Mouse (Mus musculus) T-helper 17 cell (primary cell): ENCODE measurements around the gene Tgfbr3l.

Experiments
- in situ Hi-C, 2 experiments: fragments of 300-600 bp; cut with MboI, MseI; formaldehyde crosslinking; loops; 1 replicate in 1 of 2; 2 replicates in 1 of 2; pipeline ENCODE4 v1.15.1; 2025; ENCODE audit warnings: high pct_unique_total_duplicates in 2 of 2

Tgfbr3l gene

GRCm38 (mm10) chr8:4237814-4238433 is 10.1 kb upstream of the Tgfbr3l start:
- in situ Hi-C loops: loop anchor here in 1 of 2 experiments (10.0 kb wide), 1 partner anchor 603 kb away; the partner anchor contains the start of gene Stxbp2

DNA sequence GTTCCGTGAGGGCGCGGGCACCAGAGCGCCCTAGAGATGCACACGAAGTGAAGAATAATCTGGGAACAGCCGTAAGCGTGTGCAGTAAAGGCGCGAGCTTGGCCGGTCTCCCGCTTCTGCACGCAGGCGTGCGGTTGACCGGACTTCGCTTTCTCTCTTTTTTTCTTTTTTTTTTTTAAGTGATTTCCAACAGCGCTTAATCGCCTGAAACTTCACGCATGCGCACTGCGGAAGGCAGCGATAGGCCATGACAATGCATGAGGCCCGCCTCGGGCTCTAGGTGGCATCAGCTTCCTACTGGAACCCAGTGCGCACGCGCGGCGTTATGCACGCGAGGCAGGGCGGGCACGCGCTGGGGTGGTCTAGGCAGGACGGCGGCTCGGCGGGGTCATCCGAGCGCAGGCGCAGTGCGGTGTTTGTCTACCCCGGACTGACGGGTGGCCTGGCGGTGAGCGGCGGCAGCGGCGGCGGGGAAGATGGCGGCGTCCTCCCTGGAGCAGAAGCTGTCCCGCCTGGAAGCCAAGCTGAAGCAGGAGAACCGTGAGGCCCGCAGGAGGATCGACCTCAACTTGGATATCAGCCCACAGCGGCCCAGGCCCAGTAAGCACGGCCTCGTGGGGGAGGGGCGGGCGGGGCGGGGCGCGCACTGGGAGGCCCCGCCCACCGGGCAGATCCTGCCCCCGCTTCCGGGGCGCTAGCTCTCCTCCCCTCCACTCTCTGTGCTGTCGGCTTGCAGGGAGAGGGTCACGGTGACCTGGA is 9.4 kb upstream of the Tgfbr3l start, which contains the start of the genes Map2k7 and Gm49320:
Gene Map2k7, plus strand, starts transcription at position 307 of the 759 bp plus-strand sequence.
Gene Gm49320, plus strand, starts transcription at position 432 of the 759 bp plus-strand sequence.
- in situ Hi-C loops: loop anchor here in 1 of 2 experiments (10.0 kb wide), 1 partner anchor 604 kb away; the partner anchor contains the start of gene Stxbp2

DNA sequence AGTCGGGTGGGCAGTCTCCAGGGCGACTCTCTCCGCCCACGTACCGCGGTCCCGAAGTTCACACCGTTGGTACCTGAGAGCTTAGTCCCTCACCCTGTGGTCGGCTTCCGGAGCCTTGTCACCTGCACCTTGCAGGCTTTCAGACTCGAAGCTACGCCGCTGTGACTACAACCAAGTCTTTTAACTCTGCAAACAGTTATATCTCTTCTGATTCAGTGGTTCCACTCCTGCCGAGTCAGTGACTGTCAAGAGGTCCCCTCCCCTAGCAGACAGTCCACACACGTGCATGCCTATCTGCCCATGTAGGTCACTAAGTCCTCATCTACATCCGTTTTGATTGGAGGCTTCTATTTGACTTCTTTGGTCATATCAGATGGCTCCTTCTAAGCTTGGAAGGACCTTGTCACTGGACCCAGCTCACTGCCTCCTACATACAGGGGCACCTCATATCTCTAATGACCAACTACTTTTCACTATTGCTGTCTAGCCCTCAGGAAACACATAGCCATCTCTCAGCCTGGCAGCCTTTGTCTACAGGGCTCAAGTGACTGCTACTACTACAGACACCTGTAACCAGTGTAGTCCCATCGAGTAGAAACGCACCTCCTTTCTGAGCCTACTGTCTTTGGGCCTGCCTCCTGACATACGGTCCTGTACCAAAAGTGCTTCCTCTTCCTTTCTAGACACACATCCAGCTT is 8.7 kb upstream of the Tgfbr3l start:
- in situ Hi-C loops: loop anchor here in 1 of 2 experiments (10.0 kb wide), 1 partner anchor 605 kb away; the partner anchor contains the start of gene Stxbp2

- in situ Hi-C loops: no loop called here
Measured at GRCm38 (mm10) chr8:4245061-4245460, 3.0 kb upstream of the Tgfbr3l start.

GRCm38 (mm10) chr8:4245737-4246136 is 2.3 kb upstream of the Tgfbr3l start:
- in situ Hi-C loops: no loop called here

GRCm38 (mm10) chr8:4247241-4247640 is 773 bp upstream of the Tgfbr3l start:
- in situ Hi-C loops: no loop called here

GRCm38 (mm10) chr8:4249213-4249612 is 1.2 kb downstream of the Tgfbr3l start:
- in situ Hi-C loops: no loop called here

GRCm38 (mm10) chr8:4250306-4250970 is 2.4 kb downstream of the Tgfbr3l start:
- in situ Hi-C loops: loop anchor here in 1 of 2 experiments (10.0 kb wide), 1 partner anchor 424 kb away; no protein-coding TSS in a partner anchor

- in situ Hi-C loops: loop anchor here in 1 of 2 experiments (10.0 kb wide), 1 partner anchor 423 kb away; no protein-coding TSS in a partner anchor
Measured at GRCm38 (mm10) chr8:4252116-4252760, 4.2 kb downstream of the Tgfbr3l start.

GRCm38 (mm10) chr8:4252934-4253841 is 5.2 kb downstream of the Tgfbr3l start, which contains the start of gene Snapc2:
Gene Snapc2, plus strand, starts transcription at chr8:4253080.
- in situ Hi-C loops: loop anchor here in 1 of 2 experiments (10.0 kb wide), 1 partner anchor 422 kb away; no protein-coding TSS in a partner anchor

GRCm38 (mm10) chr8:4254001-4254400 is 6.0 kb downstream of the Tgfbr3l start:
- in situ Hi-C loops: loop anchor here in 1 of 2 experiments (10.0 kb wide), 1 partner anchor 421 kb away; no protein-coding TSS in a partner anchor

DNA sequence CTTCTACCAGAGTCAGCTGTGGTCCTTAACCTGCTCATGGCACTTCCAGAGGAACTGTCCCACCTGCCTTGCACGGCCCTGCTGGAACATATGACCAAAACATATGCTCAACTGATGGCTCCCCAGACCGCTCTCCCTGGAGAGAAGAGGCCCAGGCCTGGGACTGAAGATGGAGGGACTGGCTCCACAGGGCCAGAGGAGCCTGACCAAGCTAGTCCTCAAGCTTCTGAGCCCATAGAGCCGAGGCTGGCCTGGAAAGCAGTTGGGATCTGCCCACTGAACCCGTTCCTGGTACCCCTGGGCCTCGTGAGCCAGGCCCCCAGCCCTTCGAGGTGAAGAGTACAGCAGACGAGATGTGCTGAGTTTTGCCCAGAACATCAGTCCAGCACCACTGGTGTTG is 7.5 kb downstream of the Tgfbr3l start:
- in situ Hi-C loops: loop anchor here in 1 of 2 experiments (5.0 to 10.0 kb wide), 2 partner anchors 67 to 419 kb away; no protein-coding TSS in a partner anchor

GRCm38 (mm10) chr8:4256911-4257310 is 8.9 kb downstream of the Tgfbr3l start:
- in situ Hi-C loops: loop anchor here in 1 of 2 experiments (5.0 to 10.0 kb wide), 2 partner anchors 65 to 418 kb away; no protein-coding TSS in a partner anchor

DNA sequence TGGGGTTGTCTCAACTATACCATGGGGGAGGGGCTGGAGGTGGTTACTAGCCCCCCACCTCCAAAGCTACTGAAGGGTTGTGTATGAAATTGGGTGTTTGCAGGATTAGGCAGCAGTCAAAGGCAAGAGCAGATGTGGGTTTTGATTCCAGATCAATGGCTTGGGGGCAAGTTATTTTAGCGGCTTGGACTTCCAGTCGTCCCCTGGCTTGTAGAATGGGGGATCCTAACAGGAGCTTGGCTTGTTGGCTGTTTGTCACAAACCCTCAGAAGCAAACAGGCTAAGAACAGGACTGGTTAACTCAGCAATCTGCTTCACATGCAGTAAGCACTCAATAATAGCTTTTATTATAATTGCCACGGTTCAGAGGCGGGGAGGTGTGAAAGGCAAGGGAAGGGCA is 9.3 kb downstream of the Tgfbr3l start:
- in situ Hi-C loops: loop anchor here in 1 of 2 experiments (5.0 to 10.0 kb wide), 2 partner anchors 65 to 417 kb away; no protein-coding TSS in a partner anchor

GRCm38 (mm10) chr8:4258233-4258632 is 10.2 kb downstream of the Tgfbr3l start:
- in situ Hi-C loops: loop anchor here in 1 of 2 experiments (5.0 to 10.0 kb wide), 2 partner anchors 64 to 417 kb away; no protein-coding TSS in a partner anchor

DNA sequence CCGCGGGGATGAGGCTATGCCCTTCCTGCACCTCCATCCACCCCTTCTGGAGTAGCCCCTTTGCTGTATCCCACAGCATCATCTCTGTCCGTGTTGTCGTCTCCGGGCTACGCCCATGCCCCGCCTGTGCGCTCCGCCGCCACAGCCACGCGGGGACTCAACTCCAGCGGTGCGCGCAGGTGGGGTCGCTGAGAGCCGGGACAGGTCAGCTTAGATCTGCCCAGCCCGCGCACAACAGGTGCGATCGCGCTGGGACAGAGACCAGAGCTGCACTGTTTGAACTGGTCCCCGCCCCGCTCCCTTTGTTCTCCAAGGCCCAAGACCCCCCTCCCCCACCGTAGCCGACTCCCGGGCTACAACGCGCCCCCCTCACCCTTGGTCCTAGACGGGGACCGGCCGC is 10.7 kb downstream of the Tgfbr3l start:
- in situ Hi-C loops: loop anchor here in 1 of 2 experiments (5.0 to 10.0 kb wide), 2 partner anchors 64 to 416 kb away; no protein-coding TSS in a partner anchor

DNA sequence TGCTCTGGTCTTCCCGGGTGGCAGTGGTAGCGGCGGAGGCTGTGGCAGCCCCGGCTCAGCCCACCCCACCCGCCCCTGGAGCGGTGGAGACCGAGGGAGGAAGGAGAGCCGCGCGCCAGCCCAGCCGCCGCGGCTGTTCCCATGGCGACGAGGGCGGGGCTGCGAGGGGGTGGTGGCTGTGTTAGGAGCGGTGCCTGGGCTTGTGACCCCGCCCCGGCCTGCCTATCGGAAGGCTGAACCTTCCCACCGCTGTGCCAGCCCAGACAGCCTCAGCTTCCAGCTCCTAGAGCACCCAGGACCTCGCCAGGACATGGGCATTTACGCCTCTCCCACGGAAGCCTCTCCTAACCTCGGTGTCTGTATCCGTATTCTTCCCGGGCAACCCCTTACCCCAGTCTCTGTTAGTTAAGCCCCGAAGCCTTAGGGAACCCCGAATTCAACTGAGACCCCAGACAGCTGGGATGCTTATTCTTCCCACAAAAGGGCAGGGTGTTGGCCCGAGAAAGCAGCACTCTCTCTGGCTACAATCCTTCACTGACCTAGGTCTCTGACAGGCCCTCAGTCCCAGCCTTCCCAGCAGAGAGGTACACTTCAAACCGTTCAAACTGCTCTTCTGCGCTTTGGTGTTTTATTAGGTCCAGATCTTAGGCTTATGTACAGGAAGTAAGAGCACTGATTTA is 11.3 kb downstream of the Tgfbr3l start, which contains the start of gene Ctxn1:
Gene Ctxn1, minus strand, starts transcription at position 150 of the 680 bp plus-strand sequence.
- in situ Hi-C loops: loop anchor here in 1 of 2 experiments (5.0 to 10.0 kb wide), 2 partner anchors 63 to 416 kb away; no protein-coding TSS in a partner anchor

DNA sequence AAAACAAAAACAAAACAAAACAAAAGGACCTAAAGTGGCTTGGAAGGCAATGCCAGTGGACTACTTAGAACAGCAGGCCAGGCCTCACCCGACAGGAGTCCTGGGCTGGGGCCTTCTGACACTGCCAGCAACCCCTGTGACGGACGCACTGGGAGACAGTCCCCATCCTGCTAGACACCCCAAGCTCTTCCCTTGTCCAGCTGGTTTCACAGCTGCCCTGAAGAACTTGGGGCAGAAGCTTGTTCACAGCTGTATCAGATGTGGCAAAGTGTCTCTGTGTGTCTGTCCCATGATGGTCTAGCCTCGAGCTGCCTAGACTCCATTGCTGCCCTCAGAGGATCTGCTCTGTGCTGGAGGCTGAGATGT is 11.8 kb downstream of the Tgfbr3l start:
- in situ Hi-C loops: loop anchor here (5.0 to 10.0 kb wide), 4 partner anchors 63 to 415 kb away; no protein-coding TSS in a partner anchor
